Mouse (Mus musculus): ENCODE results near the gene Tex19.2.

DNA sequence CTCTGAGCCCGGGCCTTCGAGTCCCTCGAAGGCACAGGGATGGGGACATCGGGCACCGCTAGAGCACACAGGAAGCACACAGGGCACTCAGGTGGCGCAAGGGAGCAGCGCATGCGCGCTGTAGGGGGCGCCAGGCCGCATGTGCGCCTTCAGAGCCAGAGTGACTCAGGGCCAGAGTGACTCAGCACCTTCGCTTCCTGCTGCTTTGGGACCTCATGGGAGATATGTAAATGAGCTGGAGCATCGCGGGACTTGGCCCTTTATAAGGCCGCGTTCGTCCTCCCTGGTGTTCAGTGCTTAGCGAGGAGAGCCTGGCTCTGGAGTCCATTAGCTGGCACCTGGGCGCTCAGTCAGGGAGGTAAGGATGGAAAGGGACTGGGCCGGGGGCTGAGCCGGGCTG lies 27.4 kb upstream of the Tex19.2 start, which contains the start of gene Tex19.1:
- TF ChIP-seq CTCF (IDR thresholded peaks at IDR 0.05; ENCODE audit: low read depth, low read length), result no peak
- no peak for TF ChIP-seq GATA1 (IDR thresholded peaks at IDR 0.05; ENCODE audit: borderline replicate concordance, low read length)
- TF ChIP-seq POLR2AphosphoS5 (IDR thresholded peaks at IDR 0.05; ENCODE audit: insufficient replicate concordance, low read depth, low read length), result no peak
